Mouse (Mus musculus) liver, embryonic 14.5 days (tissue): ENCODE results near the gene Get4.

ENCODE experiments used
- CTCF ChIP-seq: IDR thresholded peaks from 2 replicates; pipeline ENCODE4 v1.5.1; 2016; ENCODE audit warnings: antibody characterized with exemption, low read depth, control low read depth
- EP300 ChIP-seq: IDR thresholded peaks from 2 replicates; pipeline ENCODE4 v1.6.1; 2016; ENCODE audit warnings: antibody characterized with exemption, low read depth

- TF ChIP-seq CTCF: no peak
- no peak for TF ChIP-seq EP300
These were observed 36.9 kb upstream of the Get4 start for GRCm38 (mm10) chr5:139215184-139215583.
